Mouse (Mus musculus) heart, adult 9 months (tissue): ENCODE data around the gene Pnpla2.
A peak's percentile ranks its signal among the peaks of the same experiment; 100 is the strongest.

Source experiments
- DNase-seq, 2 experiments: peaks; one replicate each; pipeline ENCODE4 v3.0.0; 2022; ENCODE audit warnings: low spot score in 2 of 2

Gene Pnpla2

GRCm38 (mm10) chr7:141466607-141467148 is 11.7 kb downstream of the Pnpla2 start:
- no peak for DNase-seq

DNA sequence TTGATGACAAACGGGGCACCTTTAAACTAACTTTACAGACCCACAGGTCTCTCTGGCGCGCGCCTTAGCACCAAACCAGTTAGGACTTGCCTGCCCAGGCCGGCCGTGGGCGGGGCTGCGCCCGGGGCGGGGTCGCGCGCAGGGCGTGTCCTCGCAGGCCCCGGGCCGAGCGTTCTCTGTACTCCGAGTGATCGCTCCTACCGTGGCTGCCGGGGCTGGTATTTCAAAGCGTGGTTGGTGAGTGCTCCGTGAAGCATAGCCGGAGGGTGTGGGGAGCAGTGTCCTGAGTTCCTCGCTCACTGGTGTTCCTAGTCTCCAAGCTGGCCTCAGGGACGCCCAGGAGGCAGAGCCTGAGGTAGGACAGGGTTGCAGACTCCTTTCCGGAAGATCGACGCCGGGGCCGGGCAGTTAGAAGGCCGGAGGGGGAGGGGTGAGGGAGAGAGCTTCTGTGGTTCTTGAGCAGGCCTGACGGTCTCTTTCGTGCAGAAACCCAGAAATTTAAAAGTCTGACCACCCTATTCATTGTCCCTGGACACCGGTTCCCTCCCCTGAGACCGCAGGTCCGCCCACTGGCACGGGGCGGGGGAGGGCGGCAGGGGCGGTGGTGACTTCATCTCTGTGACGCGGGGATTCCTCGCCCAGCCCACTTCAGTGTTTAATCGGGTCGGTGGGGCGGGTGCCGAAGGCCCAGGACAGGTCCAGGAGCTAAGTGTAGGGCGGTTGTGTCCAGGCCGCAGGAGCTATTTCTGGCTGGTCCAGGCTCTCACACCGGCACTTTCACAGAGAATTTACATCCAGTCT is 12.4 kb downstream of the Pnpla2 start, which contains the start of gene Cd151:
Gene Cd151, plus strand, starts transcription at position 163 of the 801 bp plus-strand sequence.
- peak; percentile 89 to 92 for DNase-seq

DNA sequence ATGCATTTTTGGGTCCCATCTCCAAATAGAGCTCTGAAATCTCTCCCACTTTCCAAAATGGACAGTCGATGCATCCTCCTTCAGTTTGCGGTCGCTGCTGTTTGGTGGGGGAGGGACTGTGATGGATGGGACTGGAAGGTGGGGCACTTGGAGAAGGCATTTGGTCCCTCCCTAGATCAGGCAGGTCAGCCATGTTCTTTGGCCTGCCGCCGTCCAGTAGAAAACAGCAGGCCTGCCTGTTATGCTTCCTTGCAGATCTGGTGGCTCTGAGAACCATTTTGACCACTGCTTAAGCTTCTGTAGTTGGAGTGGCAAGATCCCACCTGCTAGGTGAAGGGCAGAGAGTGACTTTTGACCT is 13.1 kb downstream of the Pnpla2 start:
- DNase-seq, result no peak

DNA sequence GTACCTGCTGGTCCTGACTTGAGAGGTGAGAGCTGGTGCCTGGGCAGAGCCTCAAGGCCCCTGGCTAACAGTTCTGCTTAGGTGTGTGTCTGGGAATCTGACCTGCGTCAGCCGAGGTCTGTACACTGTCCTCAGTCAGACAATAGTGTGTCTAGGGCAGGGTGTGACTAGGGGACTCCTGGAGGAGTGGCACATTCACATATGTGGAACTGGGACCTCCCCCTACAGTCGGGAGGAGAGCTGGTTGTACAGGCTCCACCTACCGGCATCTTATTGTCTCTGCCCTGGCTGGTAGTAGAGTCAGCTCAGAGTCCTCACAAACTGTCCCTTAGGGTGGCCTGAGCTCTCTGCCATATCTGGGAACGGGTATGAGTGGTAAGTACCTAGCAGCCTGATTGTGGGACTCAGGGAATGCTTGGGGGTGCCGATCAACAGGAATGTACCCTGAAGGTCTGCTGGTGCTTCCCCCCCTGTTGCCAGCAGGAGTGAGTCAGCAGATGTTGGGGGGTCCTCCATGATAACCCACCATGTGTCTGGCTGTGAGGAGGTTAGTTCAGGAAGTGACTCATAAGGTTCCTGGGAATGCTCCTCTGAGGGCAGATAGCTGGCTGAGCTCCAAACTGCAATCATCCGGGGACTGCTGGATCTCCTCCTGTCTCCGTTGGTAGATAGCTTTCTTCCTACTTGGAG is 13.7 kb downstream of the Pnpla2 start:
- peak; percentile 86 to 88 for DNase-seq

- no peak for DNase-seq
Measured at GRCm38 (mm10) chr7:141469352-141469751, 14.4 kb downstream of the Pnpla2 start.

DNA sequence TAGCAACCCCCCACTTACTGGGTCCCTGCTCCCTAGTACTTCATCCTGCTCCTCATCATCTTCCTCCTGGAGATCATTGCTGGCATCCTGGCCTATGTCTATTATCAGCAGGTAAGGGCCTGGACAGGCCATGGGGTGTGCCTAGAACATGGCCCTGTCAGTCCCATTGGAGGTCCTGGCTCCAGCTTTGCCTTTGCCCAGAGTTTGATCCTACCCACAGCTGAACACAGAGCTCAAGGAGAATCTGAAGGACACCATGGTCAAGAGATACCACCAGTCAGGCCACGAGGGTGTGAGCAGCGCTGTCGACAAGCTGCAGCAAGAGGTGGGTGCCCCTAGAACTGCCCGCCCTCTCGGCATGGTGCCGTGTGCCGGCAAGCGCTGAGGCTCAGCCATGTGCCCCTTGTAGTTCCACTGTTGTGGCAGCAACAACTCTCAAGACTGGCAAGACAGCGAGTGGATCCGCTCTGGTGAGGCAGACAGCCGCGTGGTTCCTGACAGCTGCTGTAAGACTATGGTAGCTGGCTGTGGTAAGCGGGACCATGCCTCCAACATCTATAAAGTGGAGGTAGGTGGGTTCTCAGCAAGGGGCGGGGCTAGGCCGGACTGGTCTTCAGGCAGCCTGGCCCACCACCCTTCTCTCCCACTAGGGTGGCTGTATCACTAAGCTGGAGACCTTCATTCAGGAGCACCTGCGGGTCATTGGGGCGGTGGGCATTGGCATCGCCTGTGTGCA is 15.1 kb downstream of the Pnpla2 start:
- peak in 1 of 2 experiments; percentile 42 for DNase-seq

DNA sequence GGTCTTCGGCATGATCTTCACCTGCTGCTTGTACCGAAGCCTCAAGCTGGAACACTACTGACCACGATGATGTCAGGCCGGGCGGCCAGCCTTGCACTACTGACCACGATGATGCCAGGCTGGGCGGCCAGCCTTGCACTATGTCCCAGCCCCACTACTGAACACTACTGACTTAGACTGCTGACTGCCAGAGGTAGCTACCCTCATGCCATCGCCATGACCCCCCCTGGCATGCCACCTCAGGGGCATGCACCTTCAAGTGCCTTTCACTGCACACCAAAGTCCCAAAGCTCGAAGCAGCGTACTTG is 15.6 kb downstream of the Pnpla2 start:
- DNase-seq, result no peak

DNA sequence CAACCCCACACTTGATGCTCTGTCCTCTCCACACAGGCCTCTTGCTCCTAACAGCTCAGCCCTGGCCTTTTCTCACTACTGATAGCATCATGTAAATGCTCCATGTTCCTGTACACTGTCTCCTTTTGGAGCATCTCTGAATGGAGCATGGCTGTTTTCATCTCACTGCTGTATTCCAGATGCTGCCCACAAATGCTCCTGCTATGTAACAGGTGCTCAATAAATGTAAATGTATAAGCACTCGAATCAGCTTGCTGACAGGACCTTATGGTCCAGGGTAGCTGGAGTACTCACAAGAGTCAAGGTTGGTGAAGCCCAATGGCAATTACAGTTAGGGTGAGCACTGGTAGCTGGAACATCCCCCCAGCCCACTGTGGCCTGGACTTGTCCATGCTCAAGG is 16.2 kb downstream of the Pnpla2 start:
- DNase-seq, result no peak

GRCm38 (mm10) chr7:141472226-141472625 is 17.2 kb downstream of the Pnpla2 start:
- DNase-seq, result no peak

DNA sequence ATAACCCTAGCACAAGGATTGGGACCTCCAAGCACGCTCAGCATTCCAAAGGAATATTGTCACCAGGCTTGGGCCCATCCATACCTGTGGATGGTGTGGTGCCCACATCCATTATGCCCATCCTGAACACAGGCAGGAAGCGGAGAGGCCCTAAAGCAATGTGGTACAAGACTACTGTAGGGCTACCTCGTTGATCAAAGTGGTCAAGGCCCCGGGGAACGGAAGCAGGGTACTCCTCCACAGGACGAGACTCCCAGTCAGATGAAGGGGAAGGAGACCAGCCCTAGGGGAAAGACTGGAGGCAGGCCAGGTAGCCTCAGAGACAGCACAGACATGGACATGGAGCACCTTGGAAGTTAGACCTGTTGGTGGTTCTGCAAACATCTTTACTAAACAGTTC is 17.8 kb downstream of the Pnpla2 start:
- no peak for DNase-seq

DNA sequence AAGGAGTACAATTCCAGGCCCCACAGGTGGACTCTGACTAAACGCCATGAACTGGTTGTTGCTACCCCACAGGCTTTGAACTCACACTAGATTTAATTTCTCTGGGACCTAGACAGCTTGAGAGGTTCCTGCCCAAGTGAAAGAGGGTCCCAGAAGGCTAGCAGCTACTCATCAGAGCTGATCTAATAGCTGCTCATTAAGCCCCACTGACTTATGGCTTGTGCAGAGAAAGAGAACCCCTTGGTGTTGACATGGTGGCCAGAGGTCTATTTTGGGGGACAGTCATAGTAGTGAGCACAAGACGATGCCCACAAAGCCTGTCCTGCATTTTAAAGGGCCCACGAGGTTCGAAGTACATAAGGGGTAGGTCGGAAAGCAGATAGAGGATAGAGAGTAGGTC is 19.2 kb downstream of the Pnpla2 start:
- DNase-seq, result no peak

DNA sequence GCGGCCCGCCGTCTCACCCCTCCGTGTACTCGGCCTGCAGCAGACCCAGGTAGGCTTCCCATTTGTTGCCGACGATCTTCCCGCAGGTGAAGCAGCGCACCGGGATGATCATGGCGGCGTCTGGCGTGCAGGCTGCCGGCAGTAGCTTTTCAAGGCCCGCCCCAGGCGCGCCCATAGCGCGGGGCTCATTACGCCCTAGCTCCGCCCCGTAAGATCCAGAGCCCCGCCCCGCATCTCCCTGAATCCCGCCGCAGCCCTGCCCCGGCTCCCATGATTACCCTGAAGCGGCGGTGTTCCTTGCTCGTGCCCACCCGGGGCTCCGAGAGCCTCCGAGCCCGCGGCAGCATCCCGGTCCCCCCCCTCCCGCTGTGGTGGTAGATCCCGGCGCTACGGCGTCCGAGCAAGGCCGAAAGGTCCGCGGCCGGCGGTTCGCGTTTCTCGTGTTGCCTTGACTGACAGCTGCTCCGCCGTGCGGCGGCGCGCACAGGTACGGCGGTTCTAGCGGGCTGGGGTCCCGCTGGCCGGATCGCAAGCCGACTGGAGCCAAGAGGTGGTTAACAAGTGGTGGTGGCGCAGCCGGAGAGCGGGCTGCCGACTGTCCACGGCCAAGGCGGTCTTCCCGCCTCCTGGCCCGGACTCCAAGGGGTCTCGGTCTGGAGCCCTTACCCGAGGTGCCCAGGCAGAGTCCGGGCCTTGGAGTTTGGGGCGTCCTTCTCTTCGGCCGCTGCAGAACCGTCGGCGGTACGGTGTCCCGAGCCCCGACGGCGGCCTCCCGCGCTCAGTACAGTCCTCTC is 20.2 kb downstream of the Pnpla2 start, which contains the start of the genes Polr2l and Tspan4:
Gene Polr2l, minus strand, starts transcription at position 122 of the 794 bp plus-strand sequence.
Gene Tspan4, plus strand, starts transcription at position 230 of the 794 bp plus-strand sequence.
- peak; percentile 85 to 87 for DNase-seq

DNA sequence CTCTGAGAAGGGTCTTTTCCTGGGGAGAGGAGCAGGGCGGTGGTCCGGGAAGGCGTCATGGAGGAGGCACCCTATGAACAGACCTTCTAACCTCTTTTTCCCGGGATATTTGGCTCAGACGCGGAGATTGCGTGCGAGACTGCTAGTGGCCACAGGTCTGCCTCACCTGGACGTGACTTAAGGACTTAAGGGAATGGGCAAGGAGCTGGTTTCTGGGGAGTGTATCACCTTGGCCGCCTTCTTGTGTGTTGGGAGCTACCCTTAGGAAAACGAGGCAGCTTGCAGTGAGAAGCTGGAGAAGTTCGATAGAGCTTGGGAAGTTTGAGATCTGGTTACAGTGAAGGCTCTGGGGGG is 20.8 kb downstream of the Pnpla2 start:
- no peak for DNase-seq

DNA sequence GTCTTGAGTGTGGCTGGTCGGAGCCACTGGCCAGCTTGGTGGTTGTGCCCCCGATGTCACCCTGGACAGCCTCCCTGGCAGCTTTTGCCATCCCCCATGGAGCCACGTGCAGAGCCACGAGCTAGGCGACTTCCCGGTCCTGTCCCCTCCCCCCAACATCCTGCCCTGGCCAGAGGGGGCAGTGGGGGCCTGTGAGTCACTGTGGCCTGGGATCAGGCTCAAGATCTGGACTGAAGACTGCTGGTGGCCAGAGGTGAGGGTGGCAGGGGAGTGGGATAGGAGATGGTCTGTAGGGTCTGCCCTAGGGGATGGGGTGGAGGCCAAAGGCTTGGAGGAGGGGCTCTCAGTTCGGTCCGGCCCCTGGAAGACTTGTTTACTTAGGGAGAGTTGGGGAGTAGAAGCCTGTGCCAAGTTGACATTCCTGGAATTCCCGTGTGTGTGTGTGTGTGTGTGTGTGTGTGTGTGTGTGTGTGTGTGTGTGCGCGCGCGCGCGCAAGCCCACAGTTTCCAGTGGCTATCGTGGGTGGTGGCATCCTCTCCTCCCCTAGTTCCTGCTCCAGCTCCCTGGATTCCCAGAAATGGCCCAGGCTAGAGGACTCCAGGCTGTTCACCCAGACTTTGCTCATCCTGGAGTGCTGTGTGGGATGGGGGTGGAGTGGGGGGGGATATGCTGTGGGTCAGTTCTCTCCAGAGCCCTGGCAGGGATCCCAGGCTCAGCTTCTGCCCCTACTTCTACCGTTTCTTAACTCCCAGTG is 21.4 kb downstream of the Pnpla2 start:
- DNase-seq, result peak; percentile 94 to 97

GRCm38 (mm10) chr7:141476981-141477370 is 22.0 kb downstream of the Pnpla2 start:
- peak in 1 of 2 experiments; percentile 65 for DNase-seq

DNA sequence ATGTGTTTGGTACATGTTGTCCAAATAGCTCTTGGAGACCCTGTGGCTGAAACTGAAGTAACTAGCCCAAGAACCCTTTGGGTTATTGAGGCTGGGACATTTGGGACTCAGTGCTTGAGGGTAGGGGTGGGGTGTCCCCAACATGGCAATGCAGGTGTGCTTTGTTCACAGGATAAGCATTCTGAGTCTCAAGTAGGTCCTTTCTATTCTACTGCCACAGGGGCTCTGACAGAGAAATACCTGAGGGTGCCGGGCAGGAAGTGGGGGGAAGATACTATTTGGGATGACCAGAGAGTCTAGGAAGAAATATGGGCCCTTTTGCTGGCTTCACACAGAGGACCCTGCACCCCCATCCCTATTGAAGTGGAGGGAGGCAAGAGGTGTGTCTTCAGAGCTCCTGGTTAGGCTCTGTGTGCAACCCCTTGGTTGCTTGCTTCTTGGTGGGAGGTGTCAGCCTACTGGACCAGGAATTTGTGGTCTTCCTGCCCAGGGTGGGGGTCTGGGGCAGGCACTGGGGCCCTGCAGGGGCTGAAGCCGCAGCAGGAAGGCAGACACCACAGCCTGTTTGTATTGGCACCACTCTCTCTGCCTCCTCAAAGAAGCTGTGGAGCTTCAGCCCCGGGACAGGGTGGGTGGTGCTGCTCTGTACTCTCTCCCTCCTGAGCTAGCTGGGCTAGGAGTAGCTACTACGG is 22.7 kb downstream of the Pnpla2 start:
- DNase-seq, result peak; percentile 36 to 48

- peak; percentile 36 to 46 for DNase-seq
Measured at GRCm38 (mm10) chr7:141478270-141478748, 23.3 kb downstream of the Pnpla2 start.

DNA sequence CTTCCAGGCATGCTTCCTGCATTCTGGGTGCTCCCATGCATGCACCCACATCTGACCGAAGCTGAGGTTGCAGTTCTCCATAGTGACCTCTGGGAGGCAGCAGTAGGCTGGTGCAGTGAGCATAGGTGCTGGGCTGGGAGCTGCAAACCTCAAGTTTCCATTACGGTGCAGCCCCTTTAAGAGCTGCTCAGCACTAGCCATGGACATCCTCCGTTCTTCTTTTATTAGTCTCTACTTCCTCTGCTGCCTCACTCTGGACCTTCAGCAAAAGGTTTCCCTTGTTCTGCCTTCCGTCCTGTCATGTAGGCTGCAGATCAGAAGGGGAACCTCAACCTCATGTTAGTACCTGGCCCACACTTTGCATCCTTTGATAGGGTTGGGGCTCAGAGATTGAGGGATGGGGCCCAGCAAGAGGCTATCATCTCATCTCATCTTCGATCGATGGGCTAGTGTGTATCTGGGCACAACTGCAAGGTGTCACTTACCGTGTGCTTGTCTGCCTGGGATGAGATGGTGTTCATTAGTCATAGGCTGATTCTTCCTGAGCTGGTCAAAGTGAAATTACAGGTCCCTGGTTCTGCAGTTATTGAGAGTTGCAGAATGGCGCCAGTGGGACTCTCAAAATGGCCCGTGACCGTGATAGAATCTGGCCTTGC is 26.0 kb downstream of the Pnpla2 start:
- DNase-seq, result peak; percentile 77 to 79
